Mouse (Mus musculus) c-Kit-positive CD71-positive TER-119-positive erythroid progenitor cells, embryonic 14.5 days (primary cell): Measurements from ENCODE around the gene Atp6v1d.

Experiments
- DNase-seq: peaks from one replicate; pipeline ENCODE4 v3.0.0-alpha.2; 2013; ENCODE audit warnings: low spot score

The Atp6v1d gene

GRCm38 (mm10) chr12:78861496-78862253 is at the start of gene Atp6v1d, which contains the start of gene Eif2s1:
Atp6v1d (minus strand) TSS chr12:78861638.
Eif2s1 (plus strand) TSS chr12:78861819.
- peak; percentile 99 for DNase-seq

- DNase-seq, result peak; percentile 89
Measured at GRCm38 (mm10) chr12:78910684-78911461, 49.4 kb upstream of the Atp6v1d start.

GRCm38 (mm10) chr12:78908081-78908605 is 46.7 kb upstream of the Atp6v1d start:
- DNase-seq, result no peak

- DNase-seq, result peak; percentile 72
Measured at GRCm38 (mm10) chr12:78906707-78907162, 45.3 kb upstream of the Atp6v1d start, which contains the start of gene Plek2. Plek2 (minus strand) TSS chr12:78906964.

GRCm38 (mm10) chr12:78904499-78904898 is 43.1 kb upstream of the Atp6v1d start:
- no peak for DNase-seq

- DNase-seq, result no peak
Measured at GRCm38 (mm10) chr12:78903313-78903712, 41.9 kb upstream of the Atp6v1d start.

- no peak for DNase-seq
Measured at GRCm38 (mm10) chr12:78901467-78901866, 40.0 kb upstream of the Atp6v1d start.

- DNase-seq, result no peak
Measured at GRCm38 (mm10) chr12:78897861-78898260, 36.4 kb upstream of the Atp6v1d start.

GRCm38 (mm10) chr12:78891149-78891548 is 29.7 kb upstream of the Atp6v1d start:
- no peak for DNase-seq

- no peak for DNase-seq
Measured at GRCm38 (mm10) chr12:78890062-78890461, 28.6 kb upstream of the Atp6v1d start.

- DNase-seq, result no peak
Measured at GRCm38 (mm10) chr12:78874581-78874980, 13.1 kb upstream of the Atp6v1d start.

- DNase-seq, result no peak
Measured at GRCm38 (mm10) chr12:78868115-78868514, 6.7 kb upstream of the Atp6v1d start.

GRCm38 (mm10) chr12:78865434-78865833 is 4.0 kb upstream of the Atp6v1d start:
- peak; percentile 62 for DNase-seq

- no peak for DNase-seq
Measured at GRCm38 (mm10) chr12:78862254-78862730, 854 bp upstream of the Atp6v1d start.

- peak; percentile 33 for DNase-seq
Measured at GRCm38 (mm10) chr12:78860921-78861495, 430 bp downstream of the Atp6v1d start.

GRCm38 (mm10) chr12:78848246-78848645 is 13.2 kb downstream of the Atp6v1d start:
- no peak for DNase-seq

- DNase-seq, result no peak
Measured at GRCm38 (mm10) chr12:78842429-78842828, 19.0 kb downstream of the Atp6v1d start.

GRCm38 (mm10) chr12:78839906-78840305 is 21.5 kb downstream of the Atp6v1d start:
- DNase-seq, result no peak

- no peak for DNase-seq
Measured at GRCm38 (mm10) chr12:78834496-78834895, 26.9 kb downstream of the Atp6v1d start.

- DNase-seq, result no peak
Measured at GRCm38 (mm10) chr12:78814437-78814836, 47.0 kb downstream of the Atp6v1d start.

GRCm38 (mm10) chr12:78801836-78802235 is 59.6 kb downstream of the Atp6v1d start:
- no peak for DNase-seq

GRCm38 (mm10) chr12:78800036-78800435 is 61.4 kb downstream of the Atp6v1d start:
- no peak for DNase-seq
